Mouse (Mus musculus) heart, postnatal 0 days (tissue): ENCODE results near the gene Cdk7.

ENCODE experiments used
- CTCF ChIP-seq: IDR thresholded peaks from 2 replicates; pipeline ENCODE4 v1.5.1; 2016; ENCODE audit warnings: antibody characterized with exemption, control low read depth, low read depth
- EP300 ChIP-seq: IDR thresholded peaks from 2 replicates; pipeline ENCODE4 v1.6.1; 2016; ENCODE audit warnings: antibody characterized with exemption, low read depth

- no peak for TF ChIP-seq CTCF
- TF ChIP-seq EP300: no peak
Measured at GRCm38 (mm10) chr13:100754186-100754585, 23.4 kb upstream of the Cdk7 start.
